Mouse (Mus musculus) adrenal gland, postnatal 4 days (tissue): Measurements from ENCODE around the gene Rnf225. TPM values are rescaled to one million over a fixed set of nuclear protein-coding genes. Genes with fewer than 3 reads are reported as not detected.
"Not testable (repeated sequence)": the region's sequence is repeated elsewhere in the genome, so short reads cannot be mapped to it uniquely, and the experiment has no call there.

Source experiments
- DNase-seq, 2 experiments: peaks; one replicate each; pipeline ENCODE4 v3.0.0; 2021 to 2022; ENCODE audit warnings: low spot score in 2 of 2, mixed read lengths in 2 of 2
- long read RNA-seq, 2 experiments: library from polyadenylated mRNA; stranded (forward); transcript quantifications; one replicate each; pipeline ENCODE4 v2.0.0; 2021
- total RNA-seq, 2 experiments: library from RNA; stranded (reverse); gene quantifications; 2 replicates each; pipeline ENCODE4 v1.2.3; 2021

The Rnf225 gene
- total RNA-seq: under 1 TPM; 0.59 to 0.64 TPM
- long read RNA-seq, experiment 1: 0 reads
- long read RNA-seq, experiment 2: 0 reads

GRCm38 (mm10) chr7:12927191-12927680 lies at the start of gene Rnf225:
TSS of gene Rnf225 (plus strand) at chr7:12927416.
- DNase-seq: no peak

- DNase-seq: no peak
Measured at GRCm38 (mm10) chr7:12880036-12880435, 47.2 kb upstream of the Rnf225 start.

GRCm38 (mm10) chr7:12880497-12880896 lies 46.7 kb upstream of the Rnf225 start:
- DNase-seq: not testable (repeated sequence)

GRCm38 (mm10) chr7:12880911-12881660 lies 46.1 kb upstream of the Rnf225 start, which contains the start of gene Zfp128:
TSS of gene Zfp128 (plus strand) at chr7:12881177.
- DNase-seq: peak; percentile 69 to 86

GRCm38 (mm10) chr7:12886563-12887266 lies 40.5 kb upstream of the Rnf225 start:
- no peak for DNase-seq

GRCm38 (mm10) chr7:12887585-12887984 lies 39.6 kb upstream of the Rnf225 start:
- DNase-seq: no peak

GRCm38 (mm10) chr7:12890928-12891327 lies 36.3 kb upstream of the Rnf225 start:
- no peak for DNase-seq

- no peak for DNase-seq
Measured at GRCm38 (mm10) chr7:12891334-12891733, 35.9 kb upstream of the Rnf225 start.

GRCm38 (mm10) chr7:12897655-12898410 lies 29.4 kb upstream of the Rnf225 start, which contains the start of gene Zscan22:
TSS of gene Zscan22 (plus strand) at chr7:12897815.
- peak; percentile 57 to 78 for DNase-seq

- DNase-seq: no peak
Measured at GRCm38 (mm10) chr7:12901517-12901916, 25.7 kb upstream of the Rnf225 start.

- DNase-seq: no peak
Measured at GRCm38 (mm10) chr7:12903623-12904022, 23.6 kb upstream of the Rnf225 start.

GRCm38 (mm10) chr7:12905146-12905545 lies 22.1 kb upstream of the Rnf225 start:
- DNase-seq: no peak

GRCm38 (mm10) chr7:12909498-12909962 lies 17.7 kb upstream of the Rnf225 start:
- peak; percentile 53 to 67 for DNase-seq

GRCm38 (mm10) chr7:12910181-12910668 lies 17.0 kb upstream of the Rnf225 start:
- DNase-seq: no peak

- no peak for DNase-seq
Measured at GRCm38 (mm10) chr7:12913556-12913955, 13.7 kb upstream of the Rnf225 start.

GRCm38 (mm10) chr7:12920495-12920894 lies 6.7 kb upstream of the Rnf225 start:
- DNase-seq: not testable (repeated sequence)

GRCm38 (mm10) chr7:12921318-12921704 lies 5.9 kb upstream of the Rnf225 start:
- no peak for DNase-seq

GRCm38 (mm10) chr7:12921705-12922465 lies 5.3 kb upstream of the Rnf225 start, which contains the start of gene Rps5:
TSS of gene Rps5 (plus strand) at chr7:12922290.
- peak; percentile 94 to 97 for DNase-seq

GRCm38 (mm10) chr7:12922729-12923128 lies 4.5 kb upstream of the Rnf225 start:
- DNase-seq: no peak

GRCm38 (mm10) chr7:12926316-12926715 lies 900 bp upstream of the Rnf225 start:
- no peak for DNase-seq
